Mouse (Mus musculus): Measurements from ENCODE around the gene Abca2.

DNA sequence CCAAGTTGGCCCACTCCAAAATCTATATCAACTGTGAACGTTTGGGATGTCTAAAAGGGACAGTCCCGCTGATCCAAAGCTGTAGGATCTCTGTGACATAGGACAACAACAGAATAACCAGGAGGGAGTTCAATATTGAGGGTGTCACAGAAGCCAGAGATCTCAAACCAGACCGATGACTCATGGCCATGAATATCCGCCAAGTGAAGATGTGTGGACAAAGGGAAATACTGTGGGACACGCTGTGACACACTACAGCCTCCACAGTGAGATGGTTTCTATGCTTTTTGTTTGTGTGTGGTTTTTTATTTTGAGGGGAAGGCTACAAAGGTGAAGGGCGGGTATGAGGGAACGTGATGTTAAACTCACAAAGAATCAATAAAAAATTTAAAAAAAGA, 60.2 kb downstream of the Abca2 start:
- TF ChIP-seq POLR2A (IDR thresholded peaks at IDR 0.05; ENCODE audit: low read depth, low read length): no peak
- TF ChIP-seq CTCF (conservative IDR thresholded peaks at IDR 0.05; ENCODE audit: insufficient read depth, insufficient read length, low read depth, low read length): no peak

Data from kidney, adult 2 months (tissue).